Mouse (Mus musculus) intestine, embryonic 15.5 days (tissue): ENCODE measurements around the gene Sptlc2. TPM values are rescaled to one million over a fixed set of nuclear protein-coding genes. Genes with fewer than 3 reads are reported as not detected.
A peak's percentile ranks its signal among the peaks of the same experiment; 100 is the strongest.

Experiments used
- ATAC-seq: fragments of 200-750 bp; cut with Nextera tagmentation; 2 replicates; pipeline ENCODE4 v1.8.0; 2017; ENCODE audit warnings: moderate TSS enrichment, moderate library complexity
- H3K27ac ChIP-seq: fragments of 300-500 bp; sonication (generic); 2 replicates; pipeline ENCODE4 v1.5.1; 2015; ENCODE audit warnings: mild to moderate bottlenecking, inconsistent platforms
- H3K27me3 ChIP-seq: fragments of 300-500 bp; sonication (generic); replicated peaks from 2 replicates; pipeline ENCODE4 v1.6.1; 2015; ENCODE audit warnings: inconsistent platforms
- H3K36me3 ChIP-seq: fragments of 300-500 bp; sonication (generic); 2 replicates; pipeline ENCODE4 v1.6.1; 2015; ENCODE audit warnings: inconsistent platforms
- H3K4me1 ChIP-seq: fragments of 300-500 bp; sonication (generic); replicated peaks from 2 replicates; pipeline ENCODE4 v1.6.1; 2015; ENCODE audit warnings: inconsistent platforms
- H3K4me2 ChIP-seq: fragments of 300-500 bp; sonication (generic); replicated peaks from 2 replicates; pipeline ENCODE4 v1.6.1; 2015; ENCODE audit warnings: mild to moderate bottlenecking, inconsistent platforms
- H3K4me3 ChIP-seq: fragments of 300-500 bp; sonication (generic); replicated peaks from 2 replicates; pipeline ENCODE4 v1.5.1; 2015; ENCODE audit warnings: inconsistent platforms
- H3K9ac ChIP-seq: fragments of 300-500 bp; sonication (generic); 2 replicates; pipeline ENCODE4 v1.6.1; 2015; ENCODE audit warnings: inconsistent platforms
- H3K9me3 ChIP-seq: fragments of 300-500 bp; sonication (generic); 2 replicates; pipeline ENCODE4 v1.6.1; 2016; ENCODE audit warnings: inconsistent platforms
- WGBS: fragments of 180-500 bp; shearing (Covaris S2); methylation state at CpG from one replicate; pipeline ENCODE4 v1.1.7; 2015; 5-methylcytosine and 5-hydroxymethylcytosine counted together
- polyA plus RNA-seq: library from polyadenylated mRNA; unstranded; fragments of >200 nt; fragmentation: Nextera tagmentation; extraction: Ambion mirVana; gene quantifications from 2 replicates; pipeline ENCODE4 v1.2.1, GENCODE M21; 2015

Gene Sptlc2
- polyA plus RNA-seq, 1 experiment from 2014 or later: 119 TPM

DNA sequence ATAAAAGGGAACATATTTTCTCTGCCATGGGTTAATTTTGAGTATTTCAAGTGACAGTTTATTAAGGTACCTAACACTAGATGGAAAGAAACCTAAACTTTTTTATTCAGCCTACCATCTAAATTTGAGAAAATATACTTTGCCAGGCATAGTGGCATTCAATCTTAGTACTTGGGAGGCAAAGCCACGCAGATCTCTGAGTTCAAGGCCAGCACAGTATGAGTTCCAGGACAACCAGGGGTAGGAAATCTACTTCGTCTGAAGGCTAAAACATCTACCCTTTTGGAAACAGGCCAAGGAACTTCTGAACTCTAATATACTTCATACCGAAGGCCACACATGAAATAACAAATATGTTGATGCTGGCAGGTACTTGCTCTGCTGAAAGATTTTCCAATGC is 26.0 kb downstream of the Sptlc2 start:
- Histone ChIP-seq H3K4me3 (no peak overlapping the region), H3K4me2 (no peak overlapping the region), H3K9ac (no peak overlapping the region), H3K9me3 (no peaks in the 10 kb centered on the region), H3K36me3 (0 out of 2 replicates have a peak, but pooled peaks cover 3% of the 10 kb centered on the region), H3K27ac (no peak overlapping the region), H3K27me3 (no peaks in the 10 kb centered on the region), H3K4me1 (no peaks in the 10 kb centered on the region)
- ATAC-seq: no peak
- 70% methylated on average over 3 of the region's 3 CpGs for WGBS

DNA sequence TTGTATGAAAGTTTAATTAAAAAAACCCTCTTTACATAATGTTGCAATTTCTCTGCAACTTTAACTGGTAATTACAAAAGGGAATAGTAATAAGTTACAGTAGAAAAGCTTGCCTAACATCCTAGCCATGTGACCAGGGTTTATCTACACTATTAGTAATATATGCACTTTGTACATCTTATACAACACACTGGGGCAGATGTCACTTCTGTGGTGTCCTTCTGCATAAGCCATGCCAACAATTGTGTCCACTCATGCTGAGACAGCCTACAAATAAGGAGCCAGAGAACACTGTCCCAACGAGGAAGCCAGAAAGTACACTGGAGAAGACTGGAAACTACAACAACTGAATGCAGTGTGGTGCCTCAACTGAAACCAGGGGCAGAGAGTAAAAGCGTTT is 40.1 kb downstream of the Sptlc2 start:
- Histone ChIP-seq H3K9ac (no peak overlapping the region), H3K36me3 (peaks cover 6% of the 10 kb centered on the region), H3K27me3 (no peaks in the 10 kb centered on the region), H3K4me2 (no peak overlapping the region), H3K4me1 (no peaks in the 10 kb centered on the region), H3K27ac (no peak overlapping the region), H3K9me3 (no peaks in the 10 kb centered on the region), H3K4me3 (no peak overlapping the region)
- WGBS: 83% methylated on average over 2 of the region's 2 CpGs
- peak; percentile 55; the same call in 1 of the 2 replicates for ATAC-seq

DNA sequence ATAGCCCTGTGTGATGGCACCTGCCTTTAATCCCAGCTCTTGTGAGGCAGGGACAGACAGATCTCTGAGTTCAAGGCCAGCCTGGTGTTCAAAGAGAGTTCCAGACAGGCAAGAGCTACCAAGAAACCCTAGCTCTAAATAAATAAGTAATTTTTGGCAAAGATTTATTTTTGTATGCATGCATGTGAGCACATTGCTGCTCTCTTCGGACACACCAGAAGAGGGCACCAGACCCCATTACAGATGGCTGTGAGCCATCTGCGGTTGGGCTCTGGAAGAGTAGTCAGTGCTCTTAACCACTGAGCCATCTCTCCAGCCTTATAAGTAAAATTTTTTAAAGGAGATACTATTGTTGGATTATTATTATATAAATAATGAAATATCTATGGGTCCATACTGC is 40.6 kb downstream of the Sptlc2 start:
- no peak for ATAC-seq
- H3K9ac ChIP-seq: no peak overlapping the region
- H3K27ac ChIP-seq: no peak overlapping the region
- no peak overlapping the region for H3K4me3 ChIP-seq
- H3K4me2 ChIP-seq: no peak overlapping the region
- 89% methylated on average over 2 of the region's 2 CpGs for WGBS
- H3K27me3 ChIP-seq: no peaks in the 10 kb centered on the region
- H3K4me1 ChIP-seq: no peaks in the 10 kb centered on the region
- H3K36me3 ChIP-seq: peaks cover 6% of the 10 kb centered on the region
- no peaks in the 10 kb centered on the region for H3K9me3 ChIP-seq

DNA sequence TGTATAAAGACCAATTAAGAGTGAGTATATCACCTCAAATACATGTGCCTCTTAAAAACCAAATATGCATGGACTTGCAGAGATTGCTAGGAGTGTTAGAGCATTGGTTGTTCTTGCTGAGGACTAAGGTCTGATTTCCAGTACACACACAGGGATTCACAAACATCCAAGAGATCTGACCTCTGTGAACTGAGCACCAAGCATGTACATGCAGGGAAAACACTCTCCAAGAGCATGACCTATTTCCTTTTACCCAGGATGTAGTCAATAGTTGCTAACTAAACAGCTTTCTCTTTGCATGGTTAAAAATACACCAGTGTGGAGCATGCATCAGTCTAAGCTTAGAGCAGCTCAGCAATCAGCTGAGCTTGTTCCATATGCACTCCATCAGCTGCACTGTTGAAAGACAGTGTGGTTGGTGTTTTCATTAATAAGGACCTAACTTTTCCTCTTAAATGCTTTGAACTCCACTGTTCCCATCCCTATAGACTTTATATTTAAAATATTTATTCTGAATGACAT is 45.0 kb downstream of the Sptlc2 start:
- H3K36me3 ChIP-seq: peaks cover 6% of the 10 kb centered on the region
- no peaks in the 10 kb centered on the region for H3K9me3 ChIP-seq
- no peak for ATAC-seq
- no peak overlapping the region for H3K9ac ChIP-seq
- H3K4me3 ChIP-seq: no peak overlapping the region
- no peaks in the 10 kb centered on the region for H3K27me3 ChIP-seq
- no peak overlapping the region for H3K27ac ChIP-seq
- H3K4me1 ChIP-seq: no peaks in the 10 kb centered on the region
- H3K4me2 ChIP-seq: no peak overlapping the region

DNA sequence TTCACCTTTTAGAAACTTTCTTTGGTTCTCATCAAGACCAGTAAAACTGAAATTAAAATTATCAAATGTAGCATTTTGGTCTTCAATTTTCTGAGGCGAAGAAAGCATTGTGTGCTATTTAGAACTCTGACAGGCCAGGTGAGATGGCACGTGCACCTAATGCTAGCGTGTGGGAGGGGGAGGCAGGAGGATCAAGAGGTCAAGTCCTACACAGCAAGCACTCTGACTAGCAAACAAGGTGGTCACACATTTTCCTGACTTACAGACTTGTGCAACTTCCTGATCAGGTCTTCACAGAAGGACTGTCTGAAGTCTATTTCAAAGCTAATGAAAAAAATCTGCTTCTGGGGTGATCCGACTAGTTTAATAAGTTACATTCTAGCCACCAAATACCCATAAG is 50.1 kb downstream of the Sptlc2 start:
- H3K27me3 ChIP-seq: no peaks in the 10 kb centered on the region
- no peaks in the 10 kb centered on the region for H3K4me1 ChIP-seq
- no peak overlapping the region for H3K4me2 ChIP-seq
- H3K4me3 ChIP-seq: no peak overlapping the region
- no peak overlapping the region for H3K27ac ChIP-seq
- no peak overlapping the region for H3K9ac ChIP-seq
- no peak for ATAC-seq
- H3K9me3 ChIP-seq: no peaks in the 10 kb centered on the region
- H3K36me3 ChIP-seq: no peaks in the 10 kb centered on the region
- WGBS: 87% methylated on average over 4 of the region's 4 CpGs

DNA sequence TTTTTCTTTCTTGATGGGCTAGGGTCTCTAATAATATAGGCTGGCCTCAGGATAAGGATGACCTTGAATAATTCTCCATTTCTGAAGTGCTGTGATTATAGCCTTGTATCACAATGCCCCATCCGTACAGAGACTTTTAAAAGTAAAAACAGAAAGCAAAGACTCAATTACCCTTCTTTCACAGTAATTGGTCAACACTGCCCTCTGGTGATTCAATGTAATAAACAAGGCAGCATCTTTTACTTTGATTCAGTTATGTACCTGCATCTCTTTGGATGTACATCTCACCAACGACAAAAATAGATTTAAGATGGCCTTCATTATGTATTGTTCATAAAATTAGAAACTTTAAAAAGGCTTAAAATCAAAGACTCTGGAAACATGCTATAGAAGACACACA is 53.3 kb downstream of the Sptlc2 start:
- no peak overlapping the region for H3K4me3 ChIP-seq
- no peak for ATAC-seq
- no peaks in the 10 kb centered on the region for H3K9me3 ChIP-seq
- WGBS: 35% methylated on average over 2 of the region's 2 CpGs
- H3K36me3 ChIP-seq: no peaks in the 10 kb centered on the region
- no peaks in the 10 kb centered on the region for H3K4me1 ChIP-seq
- H3K27me3 ChIP-seq: no peaks in the 10 kb centered on the region
- H3K9ac ChIP-seq: no peak overlapping the region
- H3K27ac ChIP-seq: no peak overlapping the region
- no peak overlapping the region for H3K4me2 ChIP-seq

DNA sequence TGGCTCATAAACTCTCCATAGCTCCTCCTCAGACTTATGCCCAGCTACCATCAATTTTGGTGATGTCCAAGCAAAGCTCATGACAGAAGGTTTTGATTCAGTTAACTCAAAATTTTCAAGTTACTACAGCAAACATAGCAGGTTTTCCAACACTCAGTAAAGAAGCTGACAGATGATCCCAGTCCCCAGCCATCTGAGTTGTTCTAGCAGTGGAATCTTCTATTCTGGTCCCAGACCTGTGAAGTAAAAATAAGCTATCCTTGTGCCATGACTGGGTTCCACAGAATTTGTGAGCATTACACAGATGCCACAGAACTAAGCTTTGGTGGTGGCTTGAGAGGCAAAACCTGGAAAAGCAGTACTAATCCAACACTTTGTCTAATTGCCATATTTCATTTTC is 54.4 kb downstream of the Sptlc2 start:
- no peak for ATAC-seq
- Histone ChIP-seq H3K27ac (no peak overlapping the region), H3K27me3 (no peaks in the 10 kb centered on the region), H3K36me3 (no peaks in the 10 kb centered on the region), H3K9ac (no peak overlapping the region), H3K4me1 (no peaks in the 10 kb centered on the region), H3K4me2 (no peak overlapping the region), H3K9me3 (no peaks in the 10 kb centered on the region), H3K4me3 (no peak overlapping the region)

DNA sequence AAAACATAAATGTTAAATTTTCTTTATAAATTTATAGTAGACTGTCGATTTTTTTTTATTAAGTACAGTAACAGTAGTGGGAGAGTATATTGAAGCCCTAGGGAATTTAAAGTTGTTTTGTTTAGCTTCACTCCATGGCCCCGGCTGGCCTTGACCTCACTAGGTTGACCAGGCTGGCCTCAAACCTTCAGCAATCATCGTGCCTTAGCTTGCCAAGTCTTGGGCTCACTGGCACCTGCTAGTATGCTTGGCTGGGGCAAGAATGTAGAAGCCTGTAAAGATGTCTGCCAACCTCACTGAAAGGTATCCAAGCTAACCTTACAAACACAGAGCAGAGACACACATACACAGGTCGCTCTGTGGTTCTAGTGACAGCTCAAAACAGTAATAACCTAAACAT is 55.6 kb downstream of the Sptlc2 start:
- WGBS: 79% methylated on average over 4 of the region's 4 CpGs
- no peaks in the 10 kb centered on the region for H3K27me3 ChIP-seq
- H3K36me3 ChIP-seq: no peaks in the 10 kb centered on the region
- no peak overlapping the region for H3K9ac ChIP-seq
- no peak for ATAC-seq
- no peak overlapping the region for H3K27ac ChIP-seq
- H3K4me3 ChIP-seq: no peak overlapping the region
- H3K4me1 ChIP-seq: no peaks in the 10 kb centered on the region
- no peaks in the 10 kb centered on the region for H3K9me3 ChIP-seq
- no peak overlapping the region for H3K4me2 ChIP-seq

DNA sequence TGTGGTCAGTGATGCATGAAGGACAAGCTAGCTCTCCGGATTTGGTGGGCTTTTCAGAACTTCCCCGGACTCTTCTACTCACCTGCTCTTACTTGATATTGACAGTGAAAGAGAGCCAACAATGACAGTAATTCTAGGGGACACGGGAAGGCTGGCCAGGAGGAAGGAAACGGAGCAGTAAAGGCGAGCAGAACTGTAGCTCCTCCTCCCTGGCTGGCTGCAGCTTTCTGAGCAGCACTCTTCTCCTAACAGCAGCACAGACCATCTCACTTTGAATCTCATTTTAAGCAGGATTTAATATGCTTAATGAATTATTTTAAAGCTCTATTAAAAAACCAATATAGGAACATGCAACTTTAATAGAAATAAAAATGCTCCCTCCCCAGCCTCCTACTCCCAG is 56.2 kb downstream of the Sptlc2 start:
- Histone ChIP-seq H3K9me3 (no peaks in the 10 kb centered on the region), H3K4me3 (no peak overlapping the region), H3K4me1 (no peaks in the 10 kb centered on the region), H3K9ac (no peak overlapping the region), H3K4me2 (no peak overlapping the region), H3K27ac (no peak overlapping the region), H3K27me3 (no peaks in the 10 kb centered on the region), H3K36me3 (no peaks in the 10 kb centered on the region)
- no peak for ATAC-seq
- 48% methylated on average over 5 of the region's 5 CpGs for WGBS

DNA sequence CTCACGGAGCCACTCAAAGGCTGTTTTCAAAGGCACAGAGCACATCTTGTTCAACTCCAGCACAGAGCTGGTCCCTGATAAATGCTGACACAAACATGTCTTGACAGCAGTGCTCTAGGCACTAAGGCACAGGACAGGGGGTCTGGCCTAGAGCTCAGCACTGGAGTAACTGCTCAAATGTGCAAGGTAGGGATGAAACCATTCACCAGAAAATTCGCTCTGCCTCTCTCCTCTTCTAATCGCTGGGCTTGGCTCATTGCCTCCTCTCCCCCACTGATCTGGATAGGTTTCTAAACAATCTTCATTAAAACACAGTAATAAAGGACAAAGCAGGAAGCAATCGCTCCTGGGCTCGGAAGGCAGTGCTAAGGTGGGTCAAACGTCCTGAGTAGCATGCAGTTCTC is 57.1 kb downstream of the Sptlc2 start:
- Histone ChIP-seq H3K4me2 (no peak overlapping the region), H3K27me3 (no peaks in the 10 kb centered on the region), H3K4me1 (no peaks in the 10 kb centered on the region), H3K9me3 (no peaks in the 10 kb centered on the region), H3K9ac (no peak overlapping the region), H3K4me3 (no peak overlapping the region), H3K36me3 (no peaks in the 10 kb centered on the region), H3K27ac (no peak overlapping the region)
- ATAC-seq: no peak
- 48% methylated on average over 6 of the region's 6 CpGs for WGBS

DNA sequence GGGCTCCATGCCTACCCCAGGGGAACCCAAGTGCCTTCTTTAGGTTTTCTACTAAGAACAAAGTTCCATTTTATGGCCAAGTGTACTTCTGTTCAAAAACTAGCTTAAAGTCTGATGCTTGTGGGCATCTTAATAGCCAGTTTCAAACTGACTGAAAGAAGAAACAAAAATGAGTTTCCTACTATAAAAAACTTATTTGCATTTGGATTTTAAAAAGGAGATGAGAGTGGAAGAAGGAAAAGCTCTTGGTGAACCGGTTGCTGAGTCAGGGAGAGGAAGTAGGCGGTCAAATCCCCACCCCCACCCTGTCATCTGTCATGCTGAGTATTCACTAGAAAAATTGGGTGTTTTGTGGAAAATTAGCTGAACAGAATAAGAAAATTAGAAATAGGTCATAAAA is 57.9 kb downstream of the Sptlc2 start:
- ATAC-seq: no peak
- no peaks in the 10 kb centered on the region for H3K4me1 ChIP-seq
- no peaks in the 10 kb centered on the region for H3K9me3 ChIP-seq
- WGBS: 56% methylated on average over 2 of the region's 2 CpGs
- H3K9ac ChIP-seq: no peak overlapping the region
- no peak overlapping the region for H3K27ac ChIP-seq
- no peak overlapping the region for H3K4me2 ChIP-seq
- H3K27me3 ChIP-seq: no peaks in the 10 kb centered on the region
- H3K36me3 ChIP-seq: no peaks in the 10 kb centered on the region
- H3K4me3 ChIP-seq: no peak overlapping the region

DNA sequence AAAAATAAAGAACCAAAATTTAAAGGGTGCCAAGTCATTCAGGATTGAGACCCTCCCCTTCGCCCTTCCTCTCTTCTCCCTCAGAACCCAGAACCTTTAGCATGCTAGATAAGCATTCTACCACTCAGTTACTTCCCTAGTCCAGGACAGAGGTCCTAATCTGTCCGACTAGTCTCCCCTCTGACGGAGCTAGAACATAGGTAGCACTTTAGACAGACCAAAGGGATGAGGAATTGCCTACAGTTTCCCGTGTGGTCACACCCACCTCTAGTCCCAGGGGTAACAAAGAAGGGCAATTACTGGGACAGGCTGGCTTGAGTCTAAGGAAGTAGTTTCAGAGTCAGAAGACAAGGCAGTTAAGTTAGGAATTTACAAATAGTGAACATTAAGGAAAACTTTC is 60.1 kb downstream of the Sptlc2 start:
- WGBS: 55% methylated on average over 4 of the region's 4 CpGs
- H3K36me3 ChIP-seq: no peaks in the 10 kb centered on the region
- no peaks in the 10 kb centered on the region for H3K27me3 ChIP-seq
- H3K27ac ChIP-seq: no peak overlapping the region
- ATAC-seq: no peak
- no peaks in the 10 kb centered on the region for H3K4me1 ChIP-seq
- no peak overlapping the region for H3K4me3 ChIP-seq
- H3K9ac ChIP-seq: no peak overlapping the region
- H3K4me2 ChIP-seq: no peak overlapping the region
- no peaks in the 10 kb centered on the region for H3K9me3 ChIP-seq

DNA sequence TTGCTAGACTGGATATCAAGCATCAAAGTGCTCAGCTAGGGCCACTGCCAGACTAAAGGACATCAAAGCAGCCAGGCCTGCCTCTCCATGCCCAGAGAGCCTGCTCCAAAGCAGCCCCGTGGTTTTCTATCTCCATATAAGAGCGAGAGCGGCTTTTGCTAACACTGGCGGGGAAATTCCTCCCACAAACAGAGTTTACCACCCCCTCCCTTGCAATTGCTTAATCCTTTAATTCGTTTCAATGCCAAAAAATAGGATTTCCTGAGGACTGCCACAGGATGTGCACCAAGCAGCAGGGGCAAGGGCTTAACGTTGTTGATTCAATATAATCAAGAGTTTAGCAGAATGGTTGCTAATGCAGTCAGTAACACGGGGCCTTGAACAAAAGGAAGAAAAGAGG is 60.5 kb downstream of the Sptlc2 start:
- WGBS: 38% methylated on average over 7 of the region's 7 CpGs
- H3K27me3 ChIP-seq: no peaks in the 10 kb centered on the region
- no peak overlapping the region for H3K4me3 ChIP-seq
- no peak overlapping the region for H3K9ac ChIP-seq
- H3K27ac ChIP-seq: no peak overlapping the region
- no peak for ATAC-seq
- no peak overlapping the region for H3K4me2 ChIP-seq
- H3K4me1 ChIP-seq: no peaks in the 10 kb centered on the region
- H3K9me3 ChIP-seq: no peaks in the 10 kb centered on the region
- no peaks in the 10 kb centered on the region for H3K36me3 ChIP-seq

DNA sequence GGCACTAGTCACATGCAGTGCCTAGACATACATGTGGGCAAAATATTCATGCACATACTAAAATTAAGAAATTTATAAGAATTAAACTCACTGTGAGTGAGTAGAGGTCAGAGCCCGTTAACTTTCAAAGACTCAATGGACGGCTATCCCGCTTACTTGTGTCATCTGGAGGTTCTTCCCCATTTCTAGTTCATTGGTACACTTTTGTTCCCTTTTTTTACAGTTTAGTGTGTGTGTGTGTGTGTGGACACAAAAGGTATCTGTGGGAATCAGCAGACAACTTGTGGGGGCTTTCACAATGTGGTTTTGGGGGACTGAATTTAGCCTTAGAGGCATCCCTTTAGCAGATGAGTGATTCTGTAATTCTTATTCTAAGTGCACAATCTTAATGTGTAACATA is 62.7 kb downstream of the Sptlc2 start:
- no peak for ATAC-seq
- H3K36me3 ChIP-seq: no peaks in the 10 kb centered on the region
- H3K27me3 ChIP-seq: no peaks in the 10 kb centered on the region
- H3K4me3 ChIP-seq: no peak overlapping the region
- no peak overlapping the region for H3K4me2 ChIP-seq
- no peaks in the 10 kb centered on the region for H3K4me1 ChIP-seq
- no peak overlapping the region for H3K27ac ChIP-seq
- 84% methylated on average over 3 of the region's 3 CpGs for WGBS
- H3K9ac ChIP-seq: no peak overlapping the region
- H3K9me3 ChIP-seq: no peaks in the 10 kb centered on the region
